Mouse (Mus musculus): ENCODE results near the gene Cept1.

The Cept1 gene

DNA sequence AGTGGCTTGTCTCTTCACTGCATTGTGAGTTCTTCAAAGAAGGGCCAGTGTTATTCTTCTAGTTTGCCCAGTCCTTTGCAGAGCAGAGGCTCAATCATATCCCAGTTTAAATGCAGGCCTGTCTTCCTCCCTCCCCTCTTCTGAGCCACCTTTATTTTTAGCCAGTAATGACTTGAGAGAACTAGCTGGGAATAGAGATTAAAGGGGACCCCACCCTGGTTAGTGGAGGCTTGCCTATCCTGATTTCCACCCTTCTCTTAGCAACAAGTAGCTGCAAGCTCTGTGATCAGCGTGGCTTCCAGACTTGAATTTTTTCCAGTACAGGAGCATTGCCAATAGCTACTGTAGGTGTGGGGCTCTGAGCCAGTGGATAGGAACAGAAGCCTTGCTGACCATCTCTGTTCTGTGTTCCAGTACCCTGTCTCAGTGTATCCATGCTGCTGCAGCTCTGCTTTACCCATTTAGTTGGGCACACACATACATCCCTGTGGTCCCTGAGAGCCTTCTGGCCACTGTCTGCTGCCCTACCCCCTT lies 53.1 kb downstream of the Cept1 start:
- no peak for DNase-seq (ENCODE audit: low read depth, low spot score)

DNA sequence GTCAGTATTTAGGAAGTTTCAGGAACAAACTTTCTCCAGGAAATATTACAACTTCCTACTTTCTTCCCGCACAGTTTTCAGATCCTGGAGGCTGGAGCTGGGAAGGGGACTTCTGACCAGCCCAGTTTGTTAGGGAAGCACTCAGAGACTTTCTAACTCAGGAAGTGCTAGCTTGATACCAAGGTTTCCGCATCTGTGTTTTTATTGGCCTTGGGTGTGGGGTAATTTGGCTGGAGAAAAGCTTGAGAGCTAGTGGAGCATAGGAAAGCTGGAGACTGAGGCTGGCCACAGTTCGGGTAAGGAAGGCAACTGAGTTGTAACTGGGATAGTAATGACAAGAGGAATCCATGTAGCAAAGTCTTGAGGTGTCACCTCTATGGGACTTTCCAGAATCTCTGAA lies 53.7 kb downstream of the Cept1 start:
- DNase-seq (ENCODE audit: low read depth, low spot score): no peak

DNA sequence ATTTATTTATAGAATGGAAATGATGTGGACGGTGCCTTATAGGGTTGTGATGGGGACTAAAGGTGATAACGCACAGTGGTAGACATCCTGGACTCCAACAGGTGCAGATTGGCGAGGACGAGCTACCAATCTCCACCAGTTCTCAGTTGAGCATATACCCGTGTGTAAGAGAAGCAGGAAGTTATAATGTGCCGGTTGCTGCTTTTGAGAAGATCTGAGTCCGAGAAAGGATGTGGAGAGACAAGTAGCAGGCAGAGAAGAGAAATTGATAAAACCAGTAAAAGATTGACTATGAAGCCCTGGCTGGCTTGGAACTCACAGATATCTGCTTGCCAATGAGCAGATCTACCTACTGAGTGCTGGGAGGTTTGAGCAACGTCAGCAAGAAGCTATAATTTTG lies 54.4 kb downstream of the Cept1 start:
- DNase-seq (ENCODE audit: low read depth, low spot score): no peak

DNA sequence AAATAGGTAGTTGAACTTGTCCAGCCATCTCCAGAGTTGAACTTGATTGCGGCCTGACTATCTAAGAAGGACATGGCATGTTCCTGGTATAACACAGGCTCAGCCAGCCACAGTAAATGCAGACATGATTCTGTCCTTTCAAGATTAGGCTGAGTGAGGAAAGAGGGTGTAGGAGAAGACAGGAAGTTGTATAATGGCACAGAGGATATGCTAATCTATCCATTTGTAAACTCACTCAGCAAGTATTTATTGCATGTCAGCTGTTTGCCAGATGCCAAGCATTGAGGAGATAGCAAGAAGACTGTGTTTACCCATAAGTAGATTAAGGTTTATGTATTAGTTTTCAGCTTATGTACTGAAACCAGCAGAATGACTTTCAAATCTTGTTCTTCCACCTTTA lies 54.9 kb downstream of the Cept1 start:
- no peak for DNase-seq (ENCODE audit: low read depth, low spot score)

DNA sequence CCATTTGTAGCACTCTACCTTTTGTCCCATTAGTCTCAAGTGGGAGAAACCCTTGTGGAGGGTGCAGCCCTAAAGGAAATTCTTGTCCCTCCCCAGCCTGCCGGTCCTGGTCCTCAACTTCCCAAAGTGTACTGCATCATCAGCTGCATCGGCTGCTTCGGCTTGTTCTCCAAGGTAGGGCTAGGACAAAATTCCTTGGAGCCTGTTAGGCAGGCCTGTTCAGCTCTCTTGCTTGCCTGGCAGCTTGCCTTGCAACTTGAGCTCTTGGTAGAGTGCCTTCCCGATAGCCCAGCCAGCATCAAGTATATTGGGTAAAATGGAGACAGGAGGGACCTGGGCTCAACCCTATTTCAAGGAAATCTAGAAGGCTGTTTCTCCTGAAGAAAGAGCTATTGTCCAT lies 57.4 kb downstream of the Cept1 start:
- DNase-seq (ENCODE audit: low read depth, low spot score): no peak

DNA sequence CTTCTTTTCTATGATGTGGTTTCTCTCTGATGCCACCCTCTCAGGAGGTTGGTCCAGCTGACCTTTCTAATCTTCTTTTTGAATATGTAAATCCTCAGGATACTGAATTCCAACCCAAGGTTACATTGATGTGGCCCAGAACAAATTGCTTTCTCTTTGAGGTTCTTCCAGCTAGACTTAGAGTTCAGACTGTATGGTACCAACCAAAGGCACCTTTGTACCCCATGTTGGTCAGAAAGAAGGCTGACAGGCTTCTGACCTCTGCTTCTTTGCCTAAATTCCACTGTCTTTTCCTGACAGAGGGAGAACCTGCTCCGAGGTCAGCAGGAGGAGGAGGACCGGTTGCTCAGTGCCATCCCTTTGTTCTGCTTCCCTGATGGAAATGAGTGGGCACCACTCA lies 60.1 kb downstream of the Cept1 start:
- no peak for DNase-seq (ENCODE audit: low read depth, low spot score)

- DNase-seq (ENCODE audit: low read depth, low spot score): no peak
Observed at GRCm38 (mm10) chr3:106485810-106486209, 61.8 kb downstream of the Cept1 start.

DNA sequence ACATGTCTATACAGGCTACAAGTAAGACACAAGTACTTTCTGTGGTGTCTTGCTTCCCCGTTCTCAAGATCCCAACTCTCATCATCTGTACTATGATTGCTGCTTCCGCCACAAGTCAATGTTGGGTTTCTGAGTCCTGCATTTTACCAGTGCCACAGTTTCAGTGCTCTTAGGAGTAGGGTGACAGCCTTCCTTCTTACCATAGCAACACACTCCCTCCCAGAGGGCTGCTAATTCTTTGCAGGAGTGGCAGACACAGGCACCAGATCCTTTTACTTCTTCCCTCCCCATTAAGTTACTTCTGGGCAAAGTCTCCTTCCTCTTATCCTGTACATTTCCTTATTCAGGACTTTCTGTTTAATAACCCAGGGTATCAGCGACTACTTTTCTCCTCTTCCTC lies 62.7 kb downstream of the Cept1 start:
- no peak for DNase-seq (ENCODE audit: low read depth, low spot score)

- no peak for DNase-seq (ENCODE audit: low read depth, low spot score)
Observed at GRCm38 (mm10) chr3:106483796-106484405, 63.7 kb downstream of the Cept1 start.

GRCm38 (mm10) chr3:106483297-106483696 lies 64.3 kb downstream of the Cept1 start:
- no peak for DNase-seq (ENCODE audit: low read depth, low spot score)

- no peak for DNase-seq (ENCODE audit: low read depth, low spot score)
Observed at GRCm38 (mm10) chr3:106482281-106483081, 65.1 kb downstream of the Cept1 start, which contains the start of gene Dennd2d. Dennd2d (plus strand) TSS chr3:106482405.

GRCm38 (mm10) chr3:106476863-106477262 lies 70.7 kb downstream of the Cept1 start:
- no peak for DNase-seq (ENCODE audit: low read depth, low spot score)

- DNase-seq (ENCODE audit: low read depth, low spot score): no peak
Observed at GRCm38 (mm10) chr3:106474210-106474609, 73.4 kb downstream of the Cept1 start.

DNA sequence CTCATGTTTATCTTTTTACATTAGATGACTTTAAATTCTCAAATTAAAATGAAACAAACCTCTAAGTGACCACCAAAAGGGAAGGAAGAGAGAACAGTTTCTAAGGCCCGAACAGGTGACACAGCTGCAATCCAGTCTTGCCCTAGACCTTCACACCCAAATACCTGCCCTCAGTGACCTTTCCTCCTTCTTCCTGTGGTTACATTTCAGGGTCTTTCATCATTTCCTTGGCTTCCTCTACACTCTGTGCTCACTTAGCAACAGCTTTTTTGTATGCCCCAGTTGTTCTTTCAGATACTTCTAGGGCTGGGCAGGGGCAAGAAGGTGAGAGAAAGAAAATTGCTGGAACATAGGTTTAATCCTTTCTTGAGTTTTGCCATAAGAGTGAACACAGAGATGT lies 82.9 kb downstream of the Cept1 start:
- DNase-seq (ENCODE audit: low read depth, low spot score): no peak

GRCm38 (mm10) chr3:106462493-106462892 lies 85.1 kb downstream of the Cept1 start:
- no peak for DNase-seq (ENCODE audit: low read depth, low spot score)

DNA sequence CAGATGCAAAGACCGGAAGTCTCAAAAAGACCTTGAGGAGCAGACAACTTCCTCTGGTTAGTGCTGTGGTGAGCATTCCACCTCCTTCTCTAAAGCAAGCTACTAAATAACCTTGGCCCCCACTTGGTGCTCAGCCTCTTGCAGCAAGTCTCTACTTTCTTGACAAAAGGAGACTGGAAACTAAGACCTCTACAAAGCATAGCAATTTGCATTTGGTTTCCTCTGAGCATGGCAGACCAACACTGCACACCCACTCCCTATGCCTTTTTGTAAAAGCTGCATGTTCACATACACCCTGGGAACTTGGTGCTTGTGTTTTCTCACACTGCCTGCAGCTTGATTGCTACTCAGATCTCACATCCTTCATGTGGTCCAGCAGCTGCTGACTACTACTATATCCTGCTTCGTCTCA lies 85.5 kb downstream of the Cept1 start:
- no peak for DNase-seq (ENCODE audit: low read depth, low spot score)

DNA sequence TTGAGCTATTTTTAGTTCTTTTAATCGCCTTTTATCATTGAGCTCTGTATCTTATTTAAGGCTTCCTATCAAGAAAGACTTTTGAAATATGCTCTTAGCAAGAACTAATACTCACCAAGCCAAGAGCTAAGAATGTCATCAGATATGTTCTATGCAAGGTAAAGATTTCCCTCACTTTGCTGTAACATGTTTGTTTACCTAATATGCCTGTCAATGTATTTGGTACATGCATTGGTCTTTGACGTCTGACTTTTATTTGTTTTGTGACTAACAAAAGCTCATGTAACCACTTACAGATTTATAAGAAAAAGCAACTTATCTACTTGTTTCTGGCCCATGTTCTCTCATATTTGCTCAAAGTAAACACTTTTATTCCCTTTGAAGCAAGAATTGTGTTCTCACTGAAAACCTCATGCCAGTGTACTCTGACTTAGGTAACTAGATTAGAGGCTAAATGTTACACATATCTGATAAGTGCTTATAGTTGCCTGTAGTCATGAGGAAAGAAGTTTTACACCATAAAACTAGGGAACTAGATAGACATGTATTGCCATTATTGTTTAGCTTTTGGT lies 90.2 kb downstream of the Cept1 start:
- no peak for DNase-seq (ENCODE audit: low read depth, low spot score)

DNA sequence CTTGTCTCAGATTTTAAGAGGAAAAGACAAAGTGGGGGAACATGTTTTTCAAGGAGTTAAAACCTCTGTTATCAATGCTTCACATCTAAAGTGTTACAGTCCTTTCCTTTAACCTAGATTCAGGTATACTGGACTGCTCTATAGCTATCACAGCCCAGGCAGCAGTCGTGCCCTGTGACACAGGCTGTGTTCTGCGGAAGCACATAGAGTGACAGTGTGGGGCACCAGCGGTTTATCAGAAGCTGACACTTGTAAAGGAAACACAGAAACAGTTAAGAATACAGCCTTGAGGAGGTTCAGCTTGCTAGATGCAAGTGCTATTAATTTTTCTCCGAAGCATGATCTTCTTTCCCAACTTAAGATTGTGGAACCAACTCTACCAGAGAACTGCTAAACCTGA lies 95.0 kb downstream of the Cept1 start:
- no peak for DNase-seq (ENCODE audit: low read depth, low spot score)
